Mouse (Mus musculus) CH12F3 (cell line): ENCODE results near the gene Tnnc1.

ENCODE experiments used
- in situ Hi-C: fragments of 300-500 bp; cut with MboI; formaldehyde crosslinking; loops from 2 replicates; pipeline ENCODE4 v1.14.3; 2020; ENCODE audit warnings: low sequenced_read_pairs

Gene Tnnc1

DNA sequence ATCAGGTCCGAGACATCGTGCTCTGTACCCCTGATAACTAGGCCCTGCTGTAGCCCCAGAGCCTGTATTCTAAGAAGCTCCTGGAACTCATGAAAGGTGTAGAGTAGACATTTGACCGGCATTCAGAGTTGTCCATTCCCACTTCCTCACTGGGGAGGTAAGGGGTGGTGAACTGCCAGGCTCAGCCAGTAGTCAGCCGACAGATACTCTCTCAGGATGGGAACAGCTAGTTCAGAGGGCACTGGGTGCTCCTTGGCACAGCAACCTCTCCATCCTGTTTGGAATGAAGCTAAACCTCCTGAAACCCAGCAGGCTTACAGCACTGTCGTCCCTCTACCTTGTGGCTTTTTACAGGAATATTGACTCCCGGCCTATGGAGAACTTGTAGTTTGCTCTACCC lies 3.7 kb downstream of the Tnnc1 start:
- in situ Hi-C loops = no loop called here

DNA sequence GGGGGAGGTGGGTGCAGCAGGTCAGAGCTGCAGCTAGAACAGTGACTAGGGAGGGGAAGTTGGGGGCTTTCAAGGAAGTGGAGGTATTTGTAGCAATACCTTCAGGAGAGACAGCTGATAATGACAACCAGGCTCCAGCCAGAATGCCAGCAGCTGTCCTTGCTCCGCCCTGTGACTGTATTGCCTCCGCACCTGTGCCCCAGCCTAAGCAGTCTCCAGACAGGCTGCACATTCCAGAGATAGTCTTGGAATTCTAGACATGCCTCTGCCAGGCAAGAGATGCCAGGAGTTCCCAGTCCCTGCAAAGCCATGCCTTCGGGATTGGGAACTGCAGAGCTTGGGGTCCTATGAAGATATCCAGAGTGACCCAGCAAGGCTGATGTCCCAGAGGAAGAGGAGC lies 4.4 kb downstream of the Tnnc1 start:
- in situ Hi-C loops = no loop called here

DNA sequence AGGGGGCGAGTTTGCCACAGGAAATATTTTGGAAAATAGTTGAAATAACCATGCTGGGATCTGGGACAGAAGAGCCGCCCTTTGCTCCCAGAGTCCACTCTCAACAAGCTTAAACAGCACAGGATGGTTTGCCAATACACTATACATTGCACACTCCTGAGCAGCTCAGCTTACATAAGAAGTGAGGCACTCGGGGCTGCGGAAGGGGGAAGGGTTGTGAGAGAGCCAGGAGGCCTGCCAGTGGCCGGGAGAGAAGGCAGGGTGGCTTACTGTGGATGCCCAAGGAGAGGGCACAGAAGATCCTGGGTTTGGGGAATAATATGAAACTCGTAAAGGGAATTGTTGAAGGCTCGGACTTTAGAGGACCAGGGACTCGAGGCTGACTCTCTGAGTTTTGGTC lies 5.8 kb downstream of the Tnnc1 start:
- in situ Hi-C loops = no loop called here

DNA sequence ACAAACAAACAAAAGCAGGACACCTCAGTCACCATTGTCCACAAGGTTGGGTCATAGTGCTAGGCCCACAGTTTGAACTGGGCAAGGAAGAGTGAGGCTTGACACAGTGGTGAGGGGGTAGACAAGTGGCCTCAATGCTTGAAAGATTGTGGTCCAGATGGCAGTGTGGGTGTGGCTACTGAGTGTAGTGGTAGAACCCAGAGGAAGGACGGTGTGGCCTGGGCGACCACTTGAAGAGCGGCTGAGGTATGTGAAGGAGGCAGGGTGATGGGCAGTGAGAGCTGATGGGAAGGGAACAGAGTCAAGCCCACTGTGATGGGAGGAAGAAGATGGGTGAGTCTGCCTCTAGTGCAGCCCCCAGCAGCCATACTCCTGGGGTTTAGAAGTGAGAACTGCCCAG lies 6.6 kb downstream of the Tnnc1 start:
- in situ Hi-C loops = no loop called here

DNA sequence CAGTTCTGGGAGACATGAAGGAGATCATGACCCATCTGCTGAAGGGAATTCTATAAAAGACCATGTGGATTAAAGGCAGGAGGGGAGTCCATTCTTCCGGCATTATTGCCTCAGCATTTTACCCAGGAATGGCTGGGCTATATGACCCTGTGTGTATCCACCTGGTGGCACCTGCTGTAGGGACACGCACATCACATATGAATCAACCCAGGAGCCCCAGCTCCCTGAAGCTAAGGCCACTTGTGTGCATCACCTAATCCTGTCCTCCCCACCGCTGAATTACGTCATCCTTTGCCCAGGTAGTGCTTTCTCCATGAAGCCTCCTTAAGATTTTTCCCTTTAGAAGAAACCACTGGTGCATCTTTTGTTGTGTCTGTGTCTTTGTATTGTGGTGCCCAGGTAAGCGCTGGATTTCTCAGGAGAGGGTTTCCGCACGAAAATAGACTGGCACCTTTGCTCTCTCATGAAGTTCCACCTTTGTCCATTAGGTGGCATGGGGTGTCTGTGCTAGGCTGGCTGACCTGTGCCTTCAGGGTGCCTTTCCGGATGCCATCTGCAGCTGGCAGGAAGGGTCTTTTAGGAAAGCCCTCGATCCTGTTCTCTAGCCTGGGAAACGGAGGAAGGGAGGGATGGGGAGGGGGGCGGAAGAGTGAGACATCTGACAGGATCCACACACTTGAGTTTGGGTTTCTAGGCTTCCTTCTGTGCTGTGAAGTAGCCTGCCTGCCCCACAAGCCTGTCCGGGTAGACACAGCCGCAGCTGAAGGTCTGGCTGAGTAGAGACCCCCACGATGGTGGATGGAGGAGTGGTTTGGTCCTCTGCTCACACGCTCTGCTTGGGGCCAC lies 7.3 kb downstream of the Tnnc1 start:
- in situ Hi-C loops = no loop called here

DNA sequence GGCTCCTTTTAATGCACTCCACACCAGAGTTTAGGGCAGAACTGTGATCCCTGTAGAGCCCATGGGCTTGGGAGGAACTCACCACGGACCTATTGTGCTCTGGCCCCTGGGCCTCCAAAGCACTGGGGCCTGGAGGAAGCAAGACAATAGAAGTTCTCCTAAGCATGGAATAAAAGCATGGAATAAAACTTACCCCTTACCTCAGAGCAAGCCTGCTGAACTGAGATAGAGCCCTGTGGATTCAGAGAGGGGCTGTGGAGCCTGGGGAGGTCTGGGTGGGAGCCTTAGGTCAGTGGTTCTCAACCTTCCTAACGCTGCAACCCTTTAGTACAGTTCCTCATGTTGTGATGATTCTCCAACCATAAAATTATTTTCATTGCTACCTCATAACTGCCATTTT lies 8.7 kb downstream of the Tnnc1 start, which contains the start of gene Nisch:
Gene Nisch (minus strand): TSS at position 101 of the 400 bp plus-strand sequence.
- in situ Hi-C loops = no loop called here

DNA sequence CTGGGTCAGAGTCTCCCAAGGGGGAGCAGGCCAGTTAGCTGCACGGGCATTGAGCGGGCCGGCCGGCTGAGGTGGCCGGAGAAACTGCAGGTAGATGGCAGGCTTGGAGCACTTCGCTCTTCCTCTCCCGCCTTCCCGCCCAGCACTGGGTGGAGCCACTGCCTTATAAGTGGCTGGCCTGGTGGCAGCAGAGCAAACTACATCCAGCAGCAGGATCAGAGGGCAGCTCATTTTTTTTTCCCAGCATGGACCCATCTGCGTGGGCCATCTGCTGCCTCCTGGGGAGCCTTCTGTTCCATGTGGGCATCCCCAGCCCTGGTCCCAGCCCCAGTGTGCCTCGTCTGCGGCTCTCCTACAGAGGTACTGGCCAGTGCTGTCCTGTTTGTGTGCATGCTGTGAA lies 9.6 kb downstream of the Tnnc1 start, which contains the start of gene Sema3g:
Gene Sema3g (plus strand): TSS at position 195 of the 400 bp plus-strand sequence.
- in situ Hi-C loops = no loop called here

DNA sequence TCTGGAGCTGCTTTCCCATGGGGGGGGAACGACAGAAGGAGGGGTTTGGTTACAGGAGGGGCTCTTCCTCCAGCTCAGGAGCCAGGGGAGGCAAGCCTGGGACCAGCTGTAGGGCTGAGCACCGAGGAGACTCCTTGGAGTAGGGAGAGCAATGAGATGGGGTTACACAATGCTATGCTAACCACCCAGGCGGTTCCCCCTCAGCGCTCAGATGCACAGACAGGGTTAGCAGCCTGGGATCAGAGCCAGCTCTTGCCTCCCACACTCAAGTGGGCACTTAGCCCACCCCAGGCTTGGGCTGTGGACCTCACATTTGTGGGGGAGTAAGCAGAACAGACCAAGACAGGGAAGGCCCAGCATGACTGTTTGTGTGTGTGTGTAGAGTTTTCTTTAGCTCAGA lies 18.9 kb downstream of the Tnnc1 start:
- in situ Hi-C loops = no loop called here

DNA sequence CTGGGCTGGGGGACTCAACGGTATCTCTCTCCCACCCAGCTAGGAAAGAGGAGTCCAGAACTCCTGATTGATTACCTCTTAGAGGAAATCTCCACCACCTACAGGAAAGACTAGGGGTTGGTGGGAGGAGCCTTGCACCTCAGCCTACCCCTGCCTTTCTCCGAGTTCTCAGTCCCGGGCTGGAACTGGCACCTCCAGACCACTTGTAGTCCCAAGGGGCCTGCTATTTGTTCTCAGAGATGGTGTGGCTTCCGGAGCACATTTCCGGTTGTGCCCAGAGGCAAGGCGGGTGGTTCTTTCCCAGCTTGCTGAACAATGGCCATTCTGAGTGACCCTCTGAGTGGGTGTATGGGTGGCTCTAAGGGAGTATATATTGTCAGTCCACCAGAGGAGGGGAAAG lies 20.1 kb downstream of the Tnnc1 start:
- in situ Hi-C loops = no loop called here

DNA sequence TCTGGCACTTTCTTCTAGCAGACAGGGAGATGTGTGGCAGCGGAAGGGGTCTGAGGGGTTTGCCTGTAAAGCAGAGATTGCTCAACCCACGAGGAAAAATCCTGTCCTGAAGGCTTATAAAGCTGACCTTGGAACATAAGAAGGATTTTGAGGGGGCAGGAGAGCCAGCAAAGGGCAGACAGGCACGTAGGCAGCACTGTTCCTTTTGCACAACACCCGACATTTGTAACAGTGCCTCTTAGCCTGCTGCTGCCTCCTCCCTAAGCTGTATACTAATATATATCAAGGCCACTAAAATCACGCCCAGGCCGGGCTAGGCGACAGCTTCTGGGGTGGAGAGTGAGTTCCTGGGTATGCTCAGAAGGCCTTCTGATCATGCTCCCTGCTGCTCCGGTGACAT lies 22.3 kb downstream of the Tnnc1 start:
- in situ Hi-C loops = no loop called here

DNA sequence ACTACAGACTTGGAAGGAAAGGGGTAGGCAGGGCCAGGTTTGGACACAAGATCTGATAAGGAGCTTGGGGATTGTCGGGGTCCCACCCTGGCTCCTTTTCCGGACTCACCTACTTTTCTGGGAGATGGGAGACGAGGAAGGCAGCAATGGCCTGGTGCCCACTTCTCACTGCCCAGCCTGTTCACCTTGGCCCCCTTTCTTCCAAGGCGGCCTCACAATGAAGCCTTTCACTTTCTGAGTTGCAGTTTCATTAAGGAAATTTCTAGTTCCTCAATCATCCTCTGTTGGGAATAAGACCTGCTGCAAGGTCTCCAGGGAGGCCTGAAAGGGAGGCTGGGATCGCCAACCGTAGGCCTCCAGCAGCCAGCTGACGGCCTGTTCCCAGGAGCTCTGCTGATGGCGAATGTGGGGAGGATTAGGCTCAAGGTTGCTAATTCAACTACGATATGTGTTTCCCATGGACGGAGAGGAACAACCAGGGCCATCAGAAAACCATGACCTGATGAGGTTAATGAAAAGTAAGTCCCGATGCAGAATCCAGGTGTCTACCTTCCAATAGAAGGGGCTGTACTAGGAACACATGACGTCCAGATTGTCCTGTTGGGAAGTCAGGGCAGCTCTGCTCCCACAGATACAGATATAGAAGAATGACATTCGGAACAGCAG lies 24.4 kb downstream of the Tnnc1 start:
- in situ Hi-C loops = no loop called here

DNA sequence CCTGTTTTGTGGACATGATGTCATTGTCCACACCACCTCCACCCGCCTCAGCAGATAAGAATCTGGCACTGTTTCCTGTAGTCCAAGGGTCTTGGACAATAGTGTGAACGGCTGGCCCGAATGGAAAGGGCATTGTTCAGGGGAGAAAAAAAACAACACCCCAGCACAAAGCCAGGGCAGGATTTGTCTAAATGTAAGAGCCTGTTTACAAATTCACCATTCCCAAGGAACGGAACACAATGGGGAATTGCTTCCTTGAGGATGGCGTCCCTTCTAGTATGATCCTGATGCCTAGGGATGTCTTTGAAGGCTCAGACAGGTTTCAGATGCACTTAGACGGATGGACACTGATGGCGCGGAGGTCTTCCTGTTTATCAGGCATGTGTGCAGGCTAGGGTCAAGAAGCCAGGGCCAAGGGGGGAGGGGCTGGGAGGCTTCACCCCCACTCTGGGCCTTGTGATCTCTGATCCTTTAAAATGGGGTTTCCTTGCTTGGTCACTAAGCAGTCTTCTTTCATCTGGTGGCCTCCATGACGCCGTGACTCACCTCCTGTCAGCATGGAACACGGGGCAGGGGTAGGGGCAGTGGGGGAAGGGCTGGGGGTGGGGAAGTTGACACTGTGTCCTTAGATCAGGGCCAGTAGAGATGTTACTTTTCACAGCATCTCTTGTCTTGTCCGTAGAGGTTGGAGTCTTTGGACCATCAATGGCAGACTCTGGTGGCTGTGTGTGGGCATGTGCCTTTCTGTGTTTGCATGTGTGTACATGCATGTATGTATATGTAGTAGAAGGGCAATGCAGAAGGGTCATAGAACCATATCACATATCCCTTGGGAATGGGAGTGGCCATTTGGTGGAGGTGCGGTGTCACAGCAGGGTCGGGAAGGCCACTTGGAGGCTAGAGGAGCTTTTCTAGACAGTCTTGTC lies 25.2 kb downstream of the Tnnc1 start:
- in situ Hi-C loops = no loop called here

DNA sequence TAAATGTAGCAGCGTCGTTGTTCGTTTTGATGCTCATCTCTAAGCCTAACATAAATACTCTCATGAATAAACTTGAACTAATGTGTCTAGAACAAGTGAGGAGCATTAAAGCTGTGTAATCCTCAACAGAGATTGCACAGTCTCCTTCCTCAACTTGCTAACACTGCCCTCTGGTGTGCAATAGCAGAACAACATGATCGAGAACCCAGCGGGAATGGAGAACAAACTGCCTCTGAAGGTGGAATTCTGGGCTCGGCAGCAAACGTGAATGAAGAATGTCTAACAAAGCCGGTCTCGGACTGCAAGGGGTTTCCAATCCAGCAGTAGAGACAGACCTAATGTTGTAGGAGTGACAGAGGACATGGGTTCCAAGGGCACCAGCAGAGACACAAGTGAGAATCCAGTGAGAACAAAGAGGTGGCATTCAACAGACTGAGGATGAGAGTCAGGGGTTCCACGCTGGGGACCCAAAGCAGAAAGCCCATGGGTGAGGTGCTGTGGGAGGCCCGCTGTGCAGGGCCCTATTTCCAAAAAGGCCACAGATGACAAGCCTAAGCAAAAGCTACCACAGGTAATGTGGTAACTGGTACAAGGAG lies 26.0 kb downstream of the Tnnc1 start:
- in situ Hi-C loops = no loop called here

DNA sequence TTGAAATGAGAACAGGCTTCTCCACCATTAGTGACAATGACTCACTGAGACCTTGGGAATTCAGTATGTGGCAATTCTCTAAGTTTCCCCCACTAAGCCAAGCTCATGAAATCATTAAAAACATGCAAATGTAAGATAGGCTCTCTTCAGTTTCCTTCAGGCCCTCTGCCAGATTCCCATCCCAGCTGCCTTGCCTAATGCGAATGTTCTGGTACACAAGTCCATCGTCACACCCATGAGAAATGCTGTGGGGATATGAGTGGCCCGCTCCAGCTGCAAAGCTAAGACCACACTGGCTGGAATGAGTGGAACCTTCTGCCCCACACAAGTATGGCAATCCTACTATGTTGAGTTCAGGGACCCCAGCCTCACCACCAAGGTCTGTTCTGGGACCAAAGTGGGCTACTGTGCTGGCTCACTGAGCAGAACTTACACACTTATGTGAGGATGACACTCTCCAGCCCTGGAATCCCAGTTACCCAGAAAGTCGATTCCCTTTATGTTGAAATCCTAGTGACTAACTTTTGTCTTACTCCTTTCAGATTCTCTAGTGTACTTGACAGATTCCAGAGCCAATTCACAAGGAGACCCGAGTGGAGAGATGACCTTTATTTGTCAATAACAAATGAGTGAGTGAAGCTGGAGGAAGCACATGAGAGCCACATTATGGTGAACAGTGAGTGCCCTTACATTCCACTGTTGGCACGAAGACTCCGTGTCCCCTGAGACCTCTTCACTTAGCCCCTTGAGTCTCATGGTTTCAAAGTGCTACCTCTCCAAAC lies 29.2 kb downstream of the Tnnc1 start:
- in situ Hi-C loops = no loop called here

DNA sequence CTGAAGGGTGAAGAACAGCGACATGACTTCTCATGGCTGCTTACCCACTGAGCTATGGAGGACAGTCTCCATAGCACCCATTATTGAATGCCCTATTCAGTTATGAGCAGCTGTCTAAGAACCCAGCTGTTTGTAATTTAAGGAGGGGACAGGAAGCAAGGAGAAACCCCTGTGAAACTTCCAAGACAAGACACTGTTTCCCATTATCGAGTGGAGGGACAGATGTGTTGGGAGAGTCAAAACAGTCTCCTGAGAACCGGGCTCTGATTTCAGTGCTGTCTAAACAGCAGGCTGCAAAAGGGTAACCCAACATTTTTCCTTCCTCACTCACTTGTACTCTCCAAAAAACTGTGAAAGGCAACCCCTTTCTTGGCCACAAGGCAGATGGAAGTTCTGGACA lies 32.4 kb downstream of the Tnnc1 start:
- in situ Hi-C loops = no loop called here

DNA sequence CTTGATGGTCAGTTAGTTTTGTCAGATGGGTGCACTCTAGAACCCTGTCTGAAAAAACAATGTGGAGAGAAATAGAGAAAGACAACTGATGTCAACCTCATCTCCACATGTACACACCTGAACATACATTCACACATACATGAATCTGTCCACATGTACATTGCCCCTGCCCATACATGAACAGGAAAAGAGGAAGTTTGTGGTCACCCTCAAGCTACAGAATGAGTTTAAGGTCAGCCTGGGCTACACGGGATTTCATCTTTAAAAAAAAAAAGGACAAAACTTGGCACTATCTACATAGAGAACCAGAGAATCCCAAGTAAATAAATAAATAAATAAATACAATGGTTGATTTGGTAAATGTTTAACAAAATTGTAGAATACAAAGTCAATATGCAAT lies 36.7 kb downstream of the Tnnc1 start:
- in situ Hi-C loops = no loop called here

DNA sequence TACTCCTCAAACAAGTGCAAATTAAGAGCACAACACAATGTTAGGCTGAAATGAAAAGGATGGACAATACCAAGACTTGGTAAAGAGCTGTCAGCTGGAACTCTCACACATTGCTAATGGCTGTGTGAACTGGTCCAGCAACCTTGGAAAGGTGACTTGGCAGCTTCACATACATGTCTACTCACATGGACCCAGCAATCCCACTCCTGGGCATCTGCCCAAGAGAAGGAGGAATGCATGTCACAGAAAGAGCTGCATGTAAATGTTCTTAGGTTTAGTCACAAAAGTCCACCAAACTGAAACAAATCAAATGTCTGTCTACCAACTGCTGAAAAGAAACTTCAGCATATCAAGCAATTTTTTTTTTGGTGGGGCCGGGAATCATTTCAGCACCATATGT lies 37.8 kb downstream of the Tnnc1 start:
- in situ Hi-C loops = no loop called here

DNA sequence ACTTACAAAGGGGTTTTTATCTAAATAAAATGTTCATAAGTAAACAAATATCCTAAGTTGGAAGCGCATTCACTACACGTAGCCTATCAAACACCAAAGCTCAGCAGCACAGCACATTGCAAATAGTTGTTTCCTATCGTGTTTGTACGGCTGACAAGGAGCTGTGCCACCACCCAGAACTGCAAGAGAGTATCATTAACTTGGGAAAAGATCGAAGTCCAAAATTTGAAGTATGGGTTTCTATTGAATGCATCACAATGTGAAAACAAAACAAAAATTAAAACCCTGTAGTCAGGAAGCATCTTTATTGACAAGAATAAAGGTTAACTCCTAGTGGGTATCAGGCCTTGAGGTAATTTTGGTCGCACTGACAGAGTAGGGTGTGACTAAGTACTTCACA lies 40.3 kb downstream of the Tnnc1 start:
- in situ Hi-C loops = no loop called here

DNA sequence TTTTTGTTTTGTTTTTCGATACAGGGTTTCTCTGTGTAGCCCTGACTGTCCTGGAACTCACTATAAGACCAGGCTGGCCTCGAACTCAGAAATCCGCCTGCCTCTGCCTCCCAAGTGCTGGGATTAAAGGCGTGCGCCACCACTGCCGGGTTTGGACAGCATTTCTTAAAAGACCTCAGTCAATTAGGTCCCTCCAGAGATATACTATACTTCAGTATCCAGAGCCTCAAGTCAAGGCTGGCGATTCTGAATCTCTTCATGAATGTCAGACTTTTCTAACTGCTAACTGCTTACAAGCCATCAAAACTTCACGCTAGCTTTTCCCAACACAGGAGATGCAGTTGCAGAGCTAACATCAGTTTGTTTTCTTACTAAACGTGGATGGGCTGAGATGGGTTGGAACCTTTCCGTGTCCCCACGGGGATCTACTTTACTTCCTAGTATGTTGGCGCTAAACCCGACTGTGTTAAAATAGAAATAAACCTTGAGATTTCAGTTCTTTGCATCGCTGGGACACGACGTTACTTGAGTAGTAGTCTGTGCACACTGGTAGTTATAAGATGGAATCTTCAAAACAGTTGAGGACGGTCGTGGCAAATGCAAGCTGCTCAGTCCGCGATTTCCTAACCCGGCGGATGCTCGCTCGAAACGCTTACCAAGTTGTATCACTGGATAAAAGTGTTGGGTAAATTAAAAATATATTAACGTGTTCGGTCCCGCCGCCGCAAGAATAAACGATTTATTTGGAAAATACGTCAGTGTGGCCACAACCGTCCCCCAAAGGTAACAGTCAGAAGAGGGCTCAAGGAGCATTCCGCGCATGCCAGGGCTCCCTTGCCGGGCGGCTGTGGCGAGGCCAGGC lies 42.3 kb downstream of the Tnnc1 start:
- in situ Hi-C loops = no loop called here
